In the genomic region with DNA sequence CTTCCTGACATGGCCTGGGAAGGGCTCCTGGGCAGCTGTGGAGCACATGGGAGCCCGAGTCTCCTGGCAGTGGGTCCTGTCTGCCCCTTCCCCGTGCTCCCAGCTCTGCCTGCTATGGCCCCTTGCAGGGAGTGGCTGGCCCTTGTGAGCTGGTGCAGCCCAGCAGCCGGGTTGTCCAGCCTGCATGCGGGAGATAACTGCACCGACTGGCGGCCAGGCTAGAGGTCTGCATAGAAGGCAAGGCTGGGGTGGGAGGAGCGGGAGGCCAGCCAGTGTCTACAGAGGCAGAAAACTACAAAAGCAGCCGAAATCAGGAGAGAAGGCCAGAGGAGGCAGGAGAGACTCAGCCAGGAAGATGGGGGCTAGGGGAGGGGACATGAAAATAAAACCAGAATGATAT, we compare ENCODE assay signal across 15 mouse cellular contexts. TPM values are rescaled to one million over a fixed set of nuclear protein-coding genes. Genes with fewer than 3 reads are reported as not detected.
DNase-seq lines count a peak whose midpoint lies in the region; ATAC-seq lines count a peak whose summit lies in the region.
"Had no signal": no experiment of that assay in that cellular context is flagged by ENCODE, and none has a peak within 500 bp of the region (broad histone marks: within the 10 kb centered on the region; RNA-seq: fewer than 3 reads in every experiment).

No protein-coding gene starts in this region.

- H3K4me2 ChIP-seq in kidney, embryonic 14.5 days (replicated peaks; ENCODE audit: low read depth, low read length): no peak overlapping the region
- H3K4me2 ChIP-seq: embryonic facial prominence, embryonic 15.5 days; heart, embryonic 13.5 days; neural tube, embryonic 12.5 days had no signal

- 29% methylated on average over 8 of the region's 8 CpGs for WGBS in heart, embryonic 10.5 days
- 43% methylated on average over 8 of the region's 8 CpGs for WGBS in kidney, embryonic 14.5 days
- WGBS in limb, embryonic 10.5 days: 71% methylated on average over 8 of the region's 8 CpGs

- peaks cover 2% of the 10 kb centered on the region; the same call in 1 of the 2 replicates for H3K9me3 ChIP-seq in heart, embryonic 10.5 days
- peaks cover 2% of the 10 kb centered on the region; the same call in 1 of the 2 replicates for H3K9me3 ChIP-seq in kidney, embryonic 14.5 days (ENCODE audit: control insufficient read depth, low read length)
- no peaks in the 10 kb centered on the region for H3K9me3 ChIP-seq in limb, embryonic 10.5 days (replicated peaks)
- H3K9me3 ChIP-seq: embryonic facial prominence, embryonic 15.5 days; neural tube, embryonic 12.5 days had no signal

- no peaks in the 10 kb centered on the region for H3K27me3 ChIP-seq in heart, embryonic 10.5 days (ENCODE audit: insufficient read depth, poor library complexity, severe bottlenecking)
- H3K27me3 ChIP-seq in kidney, embryonic 14.5 days (ENCODE audit: control insufficient read depth, insufficient read depth, low read length): no peaks in the 10 kb centered on the region
- no peaks in the 10 kb centered on the region for H3K27me3 ChIP-seq in limb, embryonic 10.5 days (ENCODE audit: low read depth, poor library complexity, severe bottlenecking)
- H3K27me3 ChIP-seq: embryonic facial prominence, embryonic 15.5 days; heart, embryonic 13.5 days; neural tube, embryonic 12.5 days had no signal

- no peak overlapping the region for H3K4me3 ChIP-seq in heart, embryonic 10.5 days
- H3K4me3 ChIP-seq in kidney, embryonic 14.5 days (ENCODE audit: low read length): no peak overlapping the region
- H3K4me3 ChIP-seq in limb, embryonic 10.5 days: no peak overlapping the region
- H3K4me3 ChIP-seq: embryonic facial prominence, embryonic 15.5 days; heart, embryonic 13.5 days; neural tube, embryonic 12.5 days had no signal

- H3K9ac ChIP-seq in kidney, embryonic 14.5 days (ENCODE audit: low read depth, low read length): no peak overlapping the region
- H3K9ac ChIP-seq: embryonic facial prominence, embryonic 15.5 days; heart, embryonic 13.5 days; neural tube, embryonic 12.5 days had no signal

- peak overlapping the region; percentile 85 for H3K27ac ChIP-seq in heart, embryonic 10.5 days
- H3K27ac ChIP-seq in kidney, embryonic 14.5 days (ENCODE audit: low read depth, low read length): no peak overlapping the region
- H3K27ac ChIP-seq in limb, embryonic 10.5 days: peak overlapping the region; percentile 53; the same call in 1 of the 2 replicates
- H3K27ac ChIP-seq: embryonic facial prominence, embryonic 15.5 days; heart, embryonic 13.5 days; neural tube, embryonic 12.5 days had no signal

- no peaks in the 10 kb centered on the region for H3K36me3 ChIP-seq in heart, embryonic 10.5 days
- H3K36me3 ChIP-seq in kidney, embryonic 14.5 days (ENCODE audit: control insufficient read depth, insufficient read depth, low read length): no peaks in the 10 kb centered on the region
- no peaks in the 10 kb centered on the region for H3K36me3 ChIP-seq in limb, embryonic 10.5 days

- DNase-seq in heart, embryonic 10.5 days (ENCODE audit: low spot score): peak; percentile 96
- no peak for DNase-seq in heart, adult 9 months (ENCODE audit: low spot score in 2 of 2)
- peak; percentile 11 to 27 for DNase-seq in kidney, postnatal 4 days
- DNase-seq in limb, embryonic 10.5 days (ENCODE audit: low spot score): no peak
- DNase-seq in testis, postnatal 10 days (ENCODE audit: low spot score): peak; percentile 69
- DNase-seq in cerebellum, adult 11 months: no peak
- no peak for DNase-seq in urinary bladder, postnatal 36 days (ENCODE audit: low spot score in 2 of 2)
- DNase-seq: B cell, adult 2 months; kidney, adult 9 months; right cerebral cortex, adult 18-20 months had no signal

- no peak for ATAC-seq in kidney, embryonic 14.5 days (ENCODE audit: low FRiP score, low TSS enrichment)

- peaks cover 27% of the 10 kb centered on the region for H3K4me1 ChIP-seq in heart, embryonic 10.5 days
- no peaks in the 10 kb centered on the region for H3K4me1 ChIP-seq in kidney, embryonic 14.5 days (ENCODE audit: control insufficient read depth, insufficient read depth, low read length)
- H3K4me1 ChIP-seq in limb, embryonic 10.5 days: peaks cover 6% of the 10 kb centered on the region
- H3K4me1 ChIP-seq: embryonic facial prominence, embryonic 15.5 days; neural tube, embryonic 12.5 days had no signal

RNA-seq across cellular contexts. Expression of gene Aqp12, which starts 27.9 kb away (rescaled TPM):
- polyA plus RNA-seq in heart, embryonic 10.5 days (2016; fragmentation: Nextera tagmentation; extraction: Ambion mirVana): not detected in 2 replicates
- polyA plus RNA-seq in kidney, embryonic 14.5 days (2014; fragmentation: Nextera tagmentation; extraction: Ambion mirVana): not detected in 2 replicates
- polyA plus RNA-seq in limb, embryonic 10.5 days (2016; fragmentation: Nextera tagmentation; extraction: Ambion mirVana): not detected in 2 replicates
- polyA plus RNA-seq: embryonic facial prominence, embryonic 15.5 days; heart, embryonic 13.5 days; liver, adult 2 months; neural tube, embryonic 12.5 days had no signal

Comparison
In these comparisons a context has a peak if more than half of its experiments do, and no peak if none do; other contexts are left out.
1. DNase-seq: peak in heart, embryonic 10.5 days (single experiment), kidney, postnatal 4 days (2 of 2) and testis, postnatal 10 days (single experiment); none in heart, adult 9 months (0 of 2), limb, embryonic 10.5 days (single experiment), cerebellum, adult 11 months (single experiment) and urinary bladder, postnatal 36 days (0 of 2).